Mouse (Mus musculus) small intestine, adult 2 months (tissue): ENCODE measurements around the gene Krt23.
A peak's percentile ranks its signal among the peaks of the same experiment; 100 is the strongest.

Experiments used
- CTCF ChIP-seq: fragments of 200-500 bp; IDR thresholded peaks from 2 replicates; pipeline ENCODE4 v1.5.1; 2012; ENCODE audit warnings: low read depth, mild to moderate bottlenecking, control low read depth, inconsistent platforms, low read length, moderate library complexity, mixed read lengths; ENCODE audit not compliant: insufficient replicate concordance, insufficient read length; ENCODE audit errors: extremely low read depth
- POLR2A ChIP-seq: fragments of 200-500 bp; IDR thresholded peaks from 2 replicates; pipeline ENCODE4 v1.6.1; 2012; ENCODE audit warnings: low read depth, mild to moderate bottlenecking, control low read depth, inconsistent platforms, low read length, moderate library complexity

- TF ChIP-seq POLR2A, result peak; percentile 98
- no peak for TF ChIP-seq CTCF
These were observed 55.0 kb downstream of the Krt23 start, which contains the start of gene Krt20 for GRCm38 (mm10) chr11:99437972-99438371.
